Mouse (Mus musculus): ENCODE data around the gene Mrpl54.

The Mrpl54 gene

GRCm38 (mm10) chr10:81266211-81267105 lies at the start of gene Mrpl54, which contains the start of gene Apba3:
Gene Mrpl54 (minus strand): TSS chr10:81266934.
Gene Apba3 (plus strand): TSS chr10:81266960.
- Histone ChIP-seq H3K36me3 (ENCODE audit: insufficient read depth, low read length) (peaks cover 59% of the 10 kb centered on the region), H3K4me3 (replicated peaks; ENCODE audit: low read length) (peak within 1 kb of the TSS; percentile 94), H3K27me3 (ENCODE audit: insufficient read depth, low read length) (no peaks in the 10 kb centered on the region), H3K4me1 (replicated peaks; ENCODE audit: low read depth, low read length) (peaks cover 78% of the 10 kb centered on the region), H3K9me3 (ENCODE audit: low read length) (no peaks in the 10 kb centered on the region)
- TF ChIP-seq NANOG (IDR thresholded peaks at IDR 0.05; ENCODE audit: borderline replicate concordance, low read length) (no peak), POU5F1 (IDR thresholded peaks at IDR 0.05; ENCODE audit: borderline replicate concordance, low read length) (no peak), CTCF (conservative IDR thresholded peaks at IDR 0.05; ENCODE audit: low read length) (no peak)

- TF ChIP-seq CTCF (conservative IDR thresholded peaks at IDR 0.05; ENCODE audit: low read length) (no peak), POU5F1 (IDR thresholded peaks at IDR 0.05; ENCODE audit: borderline replicate concordance, low read length) (no peak), NANOG (IDR thresholded peaks at IDR 0.05; ENCODE audit: borderline replicate concordance, low read length) (no peak)
- Histone ChIP-seq H3K36me3 (ENCODE audit: insufficient read depth, low read length) (peaks cover 79% of the 10 kb centered on the region), H3K27me3 (ENCODE audit: insufficient read depth, low read length) (no peaks in the 10 kb centered on the region), H3K9me3 (ENCODE audit: low read length) (no peaks in the 10 kb centered on the region), H3K4me1 (replicated peaks; ENCODE audit: low read depth, low read length) (peaks cover 92% of the 10 kb centered on the region), H3K4me3 (replicated peaks; ENCODE audit: low read length) (no peak overlapping the region)
Measured at GRCm38 (mm10) chr10:81315587-81315986, 48.9 kb upstream of the Mrpl54 start.

- peaks cover 97% of the 10 kb centered on the region for H3K4me1 ChIP-seq (replicated peaks; ENCODE audit: low read depth, low read length)
- H3K9me3 ChIP-seq (ENCODE audit: low read length), result no peaks in the 10 kb centered on the region
- H3K4me3 ChIP-seq (replicated peaks; ENCODE audit: low read length), result no peak overlapping the region
- TF ChIP-seq POU5F1 (IDR thresholded peaks at IDR 0.05; ENCODE audit: borderline replicate concordance, low read length) (no peak), NANOG (IDR thresholded peaks at IDR 0.05; ENCODE audit: borderline replicate concordance, low read length) (no peak), CTCF (conservative IDR thresholded peaks at IDR 0.05; ENCODE audit: low read length) (no peak)
- H3K27me3 ChIP-seq (ENCODE audit: insufficient read depth, low read length), result no peaks in the 10 kb centered on the region
- H3K36me3 ChIP-seq (ENCODE audit: insufficient read depth, low read length), result peaks cover 90% of the 10 kb centered on the region
Measured at GRCm38 (mm10) chr10:81314201-81314600, 47.5 kb upstream of the Mrpl54 start.

- Histone ChIP-seq H3K4me3 (replicated peaks; ENCODE audit: low read length) (peak overlapping the region; percentile 41), H3K27me3 (ENCODE audit: insufficient read depth, low read length) (no peaks in the 10 kb centered on the region), H3K9me3 (ENCODE audit: low read length) (no peaks in the 10 kb centered on the region), H3K36me3 (ENCODE audit: insufficient read depth, low read length) (peaks cover 90% of the 10 kb centered on the region), H3K4me1 (replicated peaks; ENCODE audit: low read depth, low read length) (peaks cover 97% of the 10 kb centered on the region)
- no peak for TF ChIP-seq POU5F1 (IDR thresholded peaks at IDR 0.05; ENCODE audit: borderline replicate concordance, low read length)
- no peak for TF ChIP-seq CTCF (conservative IDR thresholded peaks at IDR 0.05; ENCODE audit: low read length)
- no peak for TF ChIP-seq NANOG (IDR thresholded peaks at IDR 0.05; ENCODE audit: borderline replicate concordance, low read length)
Measured at GRCm38 (mm10) chr10:81313581-81313980, 46.8 kb upstream of the Mrpl54 start.

- no peak for TF ChIP-seq POU5F1 (IDR thresholded peaks at IDR 0.05; ENCODE audit: borderline replicate concordance, low read length)
- no peak for TF ChIP-seq NANOG (IDR thresholded peaks at IDR 0.05; ENCODE audit: borderline replicate concordance, low read length)
- no peak for TF ChIP-seq CTCF (conservative IDR thresholded peaks at IDR 0.05; ENCODE audit: low read length)
- Histone ChIP-seq H3K27me3 (ENCODE audit: insufficient read depth, low read length) (no peaks in the 10 kb centered on the region), H3K36me3 (ENCODE audit: insufficient read depth, low read length) (peaks cover 96% of the 10 kb centered on the region), H3K4me1 (replicated peaks; ENCODE audit: low read depth, low read length) (peaks cover 94% of the 10 kb centered on the region), H3K9me3 (ENCODE audit: low read length) (no peaks in the 10 kb centered on the region), H3K4me3 (replicated peaks; ENCODE audit: low read length) (no peak overlapping the region)
Measured at GRCm38 (mm10) chr10:81309571-81309970, 42.8 kb upstream of the Mrpl54 start.

GRCm38 (mm10) chr10:81306837-81307682 lies 40.3 kb upstream of the Mrpl54 start:
- Histone ChIP-seq H3K9me3 (ENCODE audit: low read length) (no peaks in the 10 kb centered on the region), H3K4me3 (replicated peaks; ENCODE audit: low read length) (no peak overlapping the region), H3K27me3 (ENCODE audit: insufficient read depth, low read length) (no peaks in the 10 kb centered on the region), H3K36me3 (ENCODE audit: insufficient read depth, low read length) (peaks cover 87% of the 10 kb centered on the region), H3K4me1 (replicated peaks; ENCODE audit: low read depth, low read length) (peaks cover 94% of the 10 kb centered on the region)
- TF ChIP-seq CTCF (conservative IDR thresholded peaks at IDR 0.05; ENCODE audit: low read length), result no peak
- no peak for TF ChIP-seq NANOG (IDR thresholded peaks at IDR 0.05; ENCODE audit: borderline replicate concordance, low read length)
- TF ChIP-seq POU5F1 (IDR thresholded peaks at IDR 0.05; ENCODE audit: borderline replicate concordance, low read length), result no peak

- no peak for TF ChIP-seq CTCF (conservative IDR thresholded peaks at IDR 0.05; ENCODE audit: low read length)
- no peak for TF ChIP-seq NANOG (IDR thresholded peaks at IDR 0.05; ENCODE audit: borderline replicate concordance, low read length)
- TF ChIP-seq POU5F1 (IDR thresholded peaks at IDR 0.05; ENCODE audit: borderline replicate concordance, low read length), result no peak
- Histone ChIP-seq H3K4me3 (replicated peaks; ENCODE audit: low read length) (no peak overlapping the region), H3K36me3 (ENCODE audit: insufficient read depth, low read length) (peaks cover 87% of the 10 kb centered on the region), H3K27me3 (ENCODE audit: insufficient read depth, low read length) (no peaks in the 10 kb centered on the region), H3K4me1 (replicated peaks; ENCODE audit: low read depth, low read length) (peaks cover 94% of the 10 kb centered on the region), H3K9me3 (ENCODE audit: low read length) (no peaks in the 10 kb centered on the region)
Measured at GRCm38 (mm10) chr10:81306173-81306668, 39.5 kb upstream of the Mrpl54 start.

GRCm38 (mm10) chr10:81305663-81306062 lies 38.9 kb upstream of the Mrpl54 start:
- Histone ChIP-seq H3K4me1 (replicated peaks; ENCODE audit: low read depth, low read length) (peaks cover 93% of the 10 kb centered on the region), H3K4me3 (replicated peaks; ENCODE audit: low read length) (no peak overlapping the region), H3K27me3 (ENCODE audit: insufficient read depth, low read length) (no peaks in the 10 kb centered on the region), H3K36me3 (ENCODE audit: insufficient read depth, low read length) (peaks cover 84% of the 10 kb centered on the region), H3K9me3 (ENCODE audit: low read length) (no peaks in the 10 kb centered on the region)
- TF ChIP-seq POU5F1 (IDR thresholded peaks at IDR 0.05; ENCODE audit: borderline replicate concordance, low read length), result no peak
- TF ChIP-seq NANOG (IDR thresholded peaks at IDR 0.05; ENCODE audit: borderline replicate concordance, low read length), result no peak
- no peak for TF ChIP-seq CTCF (conservative IDR thresholded peaks at IDR 0.05; ENCODE audit: low read length)
